ENCODE assay signal across 10 mouse cellular contexts in genomic region chr11:88070392-88070791, GRCm38 (mm10). TPM values are rescaled to one million over a fixed set of nuclear protein-coding genes. Genes with fewer than 3 reads are reported as not detected.
DNase-seq lines count a peak whose midpoint lies in the region; ATAC-seq and TF ChIP-seq lines count a peak whose summit lies in the region.
"Had no signal": no experiment of that assay in that cellular context is flagged by ENCODE, and none has a peak within 500 bp of the region (broad histone marks: within the 10 kb centered on the region; RNA-seq: fewer than 3 reads in every experiment).

No protein-coding gene starts in this region.

- no peak overlapping the region for H3K27ac ChIP-seq in cerebellum, adult 2 months (ENCODE audit: insufficient read depth, low read length)
- no peak overlapping the region for H3K27ac ChIP-seq in CH12.LX (ENCODE audit: insufficient read depth, low read depth)
- 0 out of 2 replicates have a peak overlapping the region, but pooled peaks have one; percentile 1 for H3K27ac ChIP-seq in hindbrain, embryonic 11.5 days (ENCODE audit: low read depth, low read length)
- H3K27ac ChIP-seq in midbrain, embryonic 10.5 days (replicated peaks) = peak overlapping the region; percentile 100
- H3K27ac ChIP-seq: macrophage had no signal

- 16% methylated on average over 4 of the region's 4 CpGs for WGBS in cerebellum, adult 2 months
- WGBS in hindbrain, embryonic 11.5 days = 34% methylated on average over 4 of the region's 4 CpGs
- 54% methylated on average over 4 of the region's 4 CpGs for WGBS in midbrain, embryonic 10.5 days

- dilution Hi-C loops in CH12.LX (cut with MboI; ENCODE audit: extremely low pct_ligation_motif_present, extremely low pct_unique_long_range_greater_than_20kb, low sequenced_read_pairs) = loop anchor here (25.0 kb wide), 1 partner anchor 117 kb away; no protein-coding TSS in a partner anchor

- DNase-seq in cerebellum, adult 2 months = no peak
- DNase-seq in cerebellum, adult 11-12 months = no peak
- DNase-seq in CH12.LX (ENCODE audit: extremely low read depth) = peak; percentile 45
- DNase-seq in hindbrain, embryonic 11.5 days (ENCODE audit: low spot score) = no peak
- no peak for DNase-seq in midbrain, embryonic 10.5 days (ENCODE audit: low spot score)
- DNase-seq in frontal cortex, postnatal 14 days (ENCODE audit: low spot score in 2 of 2) = no peak
- no peak for DNase-seq in right cerebral cortex, adult 18-20 months
- DNase-seq in thymus, adult 18-20 months = no peak

- no peak for ATAC-seq in hindbrain, embryonic 11.5 days (ENCODE audit: low FRiP score)

- H3K9me3 ChIP-seq in CH12.LX (replicated peaks; ENCODE audit: low read length) = no peaks in the 10 kb centered on the region
- no peaks in the 10 kb centered on the region for H3K9me3 ChIP-seq in hindbrain, embryonic 11.5 days (ENCODE audit: control insufficient read depth, low read length)
- no peaks in the 10 kb centered on the region for H3K9me3 ChIP-seq in midbrain, embryonic 10.5 days (replicated peaks)

- no peak; the same call in none of the 2 replicates for TF ChIP-seq RAD21 in CH12.LX (IDR thresholded peaks at IDR 0.05; ENCODE audit: low read depth, low read length)

- H3K4me3 ChIP-seq in cerebellum, adult 2 months (replicated peaks; ENCODE audit: insufficient read depth, low read depth, low read length) = peak overlapping the region; percentile 19
- no peak overlapping the region for H3K4me3 ChIP-seq in CH12.LX (replicated peaks in 1 of 3; ENCODE audit: low read depth in 2 of 3, low read length in 2 of 3, poor library complexity in 1 of 3)
- peak overlapping the region; percentile 97 for H3K4me3 ChIP-seq in hindbrain, embryonic 11.5 days (ENCODE audit: low read depth, low read length)
- H3K4me3 ChIP-seq in midbrain, embryonic 10.5 days = peak overlapping the region; percentile 76
- H3K4me3 ChIP-seq: erythroblast, embryonic 14.5 days had no signal

- no peaks in the 10 kb centered on the region for H3K27me3 ChIP-seq in cerebellum, adult 2 months (ENCODE audit: control insufficient read depth, insufficient read depth, low read length)
- no peaks in the 10 kb centered on the region for H3K27me3 ChIP-seq in CH12.LX (replicated peaks)
- no peaks in the 10 kb centered on the region for H3K27me3 ChIP-seq in hindbrain, embryonic 11.5 days (ENCODE audit: control insufficient read depth, insufficient read depth, low read length)
- H3K27me3 ChIP-seq in midbrain, embryonic 10.5 days (ENCODE audit: low read depth, poor library complexity, severe bottlenecking) = no peaks in the 10 kb centered on the region

- no peak overlapping the region for H3K9ac ChIP-seq in CH12.LX (ENCODE audit: insufficient read depth, low read depth)
- peak overlapping the region; percentile 40 for H3K9ac ChIP-seq in hindbrain, embryonic 11.5 days (ENCODE audit: low read depth, low read length)

- no peak for TF ChIP-seq CTCF in cerebellum, adult 2 months (IDR thresholded peaks at IDR 0.05; ENCODE audit: borderline replicate concordance, insufficient read depth, low read depth, low read length)
- no peak for TF ChIP-seq CTCF in CH12.LX (conservative IDR thresholded peaks at IDR 0.05 in 1 of 2, IDR thresholded peaks at IDR 0.05 in 1 of 2; ENCODE audit: low read depth in 2 of 2, low read length in 2 of 2)

- in situ Hi-C loops in CH12.LX (cut with MboI; ENCODE audit: low pct_ligation_motif_present, low pct_unique_long_range_greater_than_20kb, low sequenced_read_pairs) = no loop called here

- H3K4me1 ChIP-seq in cerebellum, adult 2 months (ENCODE audit: control insufficient read depth, insufficient read depth, low read length) = peaks cover 11% of the 10 kb centered on the region
- H3K4me1 ChIP-seq in CH12.LX (ENCODE audit: control insufficient read depth in 1 of 2, insufficient read depth in 2 of 2) = peaks cover 4 to 30% of the 10 kb centered on the region in 2 experiments; a peak in 3 of 4 replicates
- H3K4me1 ChIP-seq in hindbrain, embryonic 11.5 days (replicated peaks; ENCODE audit: control insufficient read depth, insufficient read depth, low read length) = 0 out of 2 replicates have a peak, but pooled peaks cover 8% of the 10 kb centered on the region
- peaks cover 72% of the 10 kb centered on the region for H3K4me1 ChIP-seq in midbrain, embryonic 10.5 days

- peaks cover 47% of the 10 kb centered on the region for H3K79me2 ChIP-seq in CH12.LX (replicated peaks; ENCODE audit: control insufficient read depth, extremely low read depth, insufficient read depth, poor library complexity, severe bottlenecking)

- TF ChIP-seq EP300 in CH12.LX (IDR thresholded peaks at IDR 0.05; ENCODE audit: low read length) = peak; percentile 91

- TF ChIP-seq POLR2A in cerebellum, adult 2 months (IDR thresholded peaks at IDR 0.05; ENCODE audit: borderline replicate concordance, insufficient read depth, low read length) = no peak
- TF ChIP-seq POLR2A in CH12.LX (IDR thresholded peaks at IDR 0.05; ENCODE audit: low read depth, low read length) = no peak

- peaks cover 15 to 23% of the 10 kb centered on the region in 2 experiments for H3K36me3 ChIP-seq in CH12.LX (replicated peaks in 1 of 2; ENCODE audit: control insufficient read depth in 1 of 2, insufficient read depth in 1 of 2, low read length in 1 of 2)
- no peaks in the 10 kb centered on the region for H3K36me3 ChIP-seq in hindbrain, embryonic 11.5 days (ENCODE audit: control insufficient read depth, insufficient read depth, low read length)
- H3K36me3 ChIP-seq in midbrain, embryonic 10.5 days = peaks cover 27% of the 10 kb centered on the region

- peak overlapping the region; percentile 86 for H3K4me2 ChIP-seq in CH12.LX (ENCODE audit: insufficient read depth, low read depth, poor library complexity, severe bottlenecking)
- H3K4me2 ChIP-seq in hindbrain, embryonic 11.5 days (replicated peaks; ENCODE audit: low read depth, low read length) = peak overlapping the region; percentile 53

TF ChIP-seq in CH12.LX, 34 proteins besides CTCF, POLR2A, EP300 and RAD21 (continues in another document):
- TF ChIP-seq POLR2AphosphoS2 (IDR thresholded peaks at IDR 0.05; ENCODE audit: low read depth, low read length) (no peak), E2F4 (IDR thresholded peaks at IDR 0.05; ENCODE audit: insufficient replicate concordance, low read depth, low read length) (0 out of 2 replicates have a peak, but pooled peaks have one; percentile 49), USF2 (conservative IDR thresholded peaks at IDR 0.05; ENCODE audit: low read depth, low read length) (no peak), ELF1 (IDR thresholded peaks at IDR 0.05; ENCODE audit: low read depth, low read length) (no peak; the same call in 1 of the 2 replicates), PAX5 (IDR thresholded peaks at IDR 0.05; ENCODE audit: low read length) (no peak), GABPA (IDR thresholded peaks at IDR 0.05; ENCODE audit: insufficient replicate concordance, low read depth, low read length) (no peak), UBTF (IDR thresholded peaks at IDR 0.05; ENCODE audit: low read depth, low read length) (no peak), USF1 (IDR thresholded peaks at IDR 0.05; ENCODE audit: low read depth, low read length) (no peak), TBP (conservative IDR thresholded peaks at IDR 0.05; ENCODE audit: low read depth, low read length) (no peak), MAFK (IDR thresholded peaks at IDR 0.05; ENCODE audit: insufficient replicate concordance, low read length) (peak; percentile 30; the same call in 1 of the 2 replicates), SIN3A (IDR thresholded peaks at IDR 0.05; ENCODE audit: low read length) (peak; percentile 86), IRF4 (IDR thresholded peaks at IDR 0.05; ENCODE audit: low read depth, low read length) (peak; percentile 90), ZMIZ1 (IDR thresholded peaks at IDR 0.05; ENCODE audit: low read depth, low read length) (no peak), BHLHE40 (IDR thresholded peaks at IDR 0.05; ENCODE audit: low read depth, low read length) (peak; percentile 77), JUN (IDR thresholded peaks at IDR 0.05; ENCODE audit: insufficient read depth, low read depth, low read length) (peak; percentile 92), MYC (IDR thresholded peaks at IDR 0.05; ENCODE audit: low read depth, low read length) (peak; percentile 46), SMC3 (IDR thresholded peaks at IDR 0.05; ENCODE audit: low read depth, low read length) (no peak), JUND (conservative IDR thresholded peaks at IDR 0.05; ENCODE audit: low read depth, low read length) (peak; percentile 92), KAT2A (IDR thresholded peaks at IDR 0.05; ENCODE audit: insufficient replicate concordance, low read length) (no peak), MAX (IDR thresholded peaks at IDR 0.05; ENCODE audit: low read length) (peak; percentile 40; the same call in 1 of the 2 replicates), ETS1 (conservative IDR thresholded peaks at IDR 0.05; ENCODE audit: low read depth, low read length) (peak; percentile 76), NRF1 (IDR thresholded peaks at IDR 0.05; ENCODE audit: low read depth, low read length) (no peak), CHD1 (IDR thresholded peaks at IDR 0.05; ENCODE audit: low read depth, low read length) (no peak; the same call in 1 of the 2 replicates)

RNA-seq across cellular contexts. Expression of gene Vezf1, which starts 2.3 kb away (rescaled TPM):
- 29.6 and 30.2 TPM in 2 replicates for polyA plus RNA-seq in cerebellum, adult 2 months (2012; rRNA removed)
- total RNA-seq in CH12.LX (2012; rRNA removed) (5.6 and 7.4 TPM in 2 replicates), CH12.LX (2014; rRNA removed) (8.3 and 9.8 TPM in 2 replicates)
- polyA plus RNA-seq in CH12.LX (2012; ENCODE audit: insufficient read length, low read depth) = 10.1 and 11.4 TPM in 2 replicates
- 77.7 and 80.7 TPM in 2 replicates for polyA plus RNA-seq in hindbrain, embryonic 11.5 days (2014; fragmentation: Nextera tagmentation; extraction: Ambion mirVana)
- 70.5 and 73.9 TPM in 2 replicates for polyA plus RNA-seq in midbrain, embryonic 10.5 days (2016; fragmentation: Nextera tagmentation; extraction: Ambion mirVana)

RNA-seq across cellular contexts. Expression of gene Srsf1, which starts 23.2 kb away (rescaled TPM):
- 350 and 367 TPM in 2 replicates for polyA plus RNA-seq in cerebellum, adult 2 months (2012; rRNA removed)
- total RNA-seq in CH12.LX (2012; rRNA removed) = 416 and 617 TPM in 2 replicates
- 812 and 852 TPM in 2 replicates for total RNA-seq in CH12.LX (2014; rRNA removed)
- polyA plus RNA-seq in CH12.LX (2012; ENCODE audit: insufficient read length, low read depth) = 705 and 730 TPM in 2 replicates
- 493 and 503 TPM in 2 replicates for polyA plus RNA-seq in hindbrain, embryonic 11.5 days (2014; fragmentation: Nextera tagmentation; extraction: Ambion mirVana)
- polyA plus RNA-seq in midbrain, embryonic 10.5 days (2016; fragmentation: Nextera tagmentation; extraction: Ambion mirVana) = 413 and 417 TPM in 2 replicates

RNA-seq across cellular contexts. Expression of gene Cuedc1, which starts 27.5 kb away (rescaled TPM):
- polyA plus RNA-seq in cerebellum, adult 2 months (2012; rRNA removed) = 41.6 and 42.0 TPM in 2 replicates
- 0.34 and 0.47 TPM in 2 replicates for total RNA-seq in CH12.LX (2012; rRNA removed)
- 0.18 and 0.20 TPM in 2 replicates for total RNA-seq in CH12.LX (2014; rRNA removed)
- polyA plus RNA-seq in CH12.LX (2012; ENCODE audit: insufficient read length, low read depth) = 0.51 and 0.76 TPM in 2 replicates
- polyA plus RNA-seq in hindbrain, embryonic 11.5 days (2014; fragmentation: Nextera tagmentation; extraction: Ambion mirVana) = 17.6 TPM in 2 replicates
- 26.4 and 27.2 TPM in 2 replicates for polyA plus RNA-seq in midbrain, embryonic 10.5 days (2016; fragmentation: Nextera tagmentation; extraction: Ambion mirVana)

Comparison
In these comparisons a context has a peak if more than half of its experiments do, and no peak if none do; other contexts are left out.
1. H3K27ac ChIP-seq: peak in hindbrain, embryonic 11.5 days (single experiment) and midbrain, embryonic 10.5 days (single experiment); none in cerebellum, adult 2 months (single experiment) and CH12.LX (single experiment).
2. H3K4me3 ChIP-seq: peak in cerebellum, adult 2 months (single experiment), hindbrain, embryonic 11.5 days (single experiment) and midbrain, embryonic 10.5 days (single experiment); none in CH12.LX (0 of 3).
3. RNA of gene Cuedc1, which starts 27.5 kb away (polyA plus RNA-seq): 41.6 to 42.0 TPM in cerebellum, adult 2 months, 26.4 to 27.2 TPM in midbrain, embryonic 10.5 days and 17.6 TPM in hindbrain, embryonic 11.5 days; 0.51 to 0.76 TPM in CH12.LX; every median in the first group is over 10 times any median in the second.